Mouse (Mus musculus) left cerebral cortex, postnatal 14 days (tissue): ENCODE results near the gene Reps2. TPM values are rescaled to one million over a fixed set of nuclear protein-coding genes. Genes with fewer than 3 reads are reported as not detected.
A peak's percentile ranks its signal among the peaks of the same experiment; 100 is the strongest.

Experiments
- DNase-seq, 2 experiments: peaks; one replicate each; pipeline ENCODE4 v3.0.0; 2021 to 2022; ENCODE audit warnings: low spot score in 2 of 2, mixed read lengths in 1 of 2
- intact Hi-C: fragments of 180-260 bp; cut with DNase I; formaldehyde crosslinking; loops from one replicate; pipeline ENCODE4 v1.15.1; 2025
- total RNA-seq, 2 experiments: library from RNA; stranded (reverse); gene quantifications; 2 replicates each; pipeline ENCODE4 v1.2.3; 2021

Gene Reps2
- total RNA-seq, 2 experiments from 2014 or later: 109 to 123 TPM

- intact Hi-C loops: no loop called here
These were observed 123.1 kb downstream of the Reps2 start for GRCm38 (mm10) chrX:162520374-162520773.

GRCm38 (mm10) chrX:162510426-162510980 lies 132.9 kb downstream of the Reps2 start:
- intact Hi-C loops: loop anchor here (10.0 kb wide), 2 partner anchors 224 to 254 kb away; partner anchors contain the start of gene Rbbp7
- DNase-seq: peak; percentile 7 to 54

More at GRCm38 (mm10) chrX:162520374-162520773, 123.1 kb downstream of the Reps2 start:
- no peak for DNase-seq

- DNase-seq: no peak
- intact Hi-C loops: no loop called here
These were observed 138.3 kb downstream of the Reps2 start for GRCm38 (mm10) chrX:162505186-162505585.

GRCm38 (mm10) chrX:162503436-162503835 lies 140.0 kb downstream of the Reps2 start:
- DNase-seq: peak; percentile 42 to 70
- intact Hi-C loops: no loop called here

- intact Hi-C loops: no loop called here
- no peak for DNase-seq
These were observed 142.5 kb downstream of the Reps2 start for GRCm38 (mm10) chrX:162500962-162501361.

- DNase-seq: peak in 1 of 2 experiments; percentile 13
- intact Hi-C loops: no loop called here
These were observed 147.0 kb downstream of the Reps2 start for GRCm38 (mm10) chrX:162496485-162496884.

- DNase-seq: no peak
- intact Hi-C loops: no loop called here
These were observed 154.8 kb downstream of the Reps2 start for GRCm38 (mm10) chrX:162488630-162489029.

- DNase-seq: no peak
- intact Hi-C loops: no loop called here
These were observed 155.7 kb downstream of the Reps2 start for GRCm38 (mm10) chrX:162487734-162488133.

GRCm38 (mm10) chrX:162470213-162470612 lies 173.2 kb downstream of the Reps2 start:
- DNase-seq: no peak
- intact Hi-C loops: no loop called here

GRCm38 (mm10) chrX:162462156-162462555 lies 181.3 kb downstream of the Reps2 start:
- intact Hi-C loops: no loop called here
- peak; percentile 68 to 84 for DNase-seq

GRCm38 (mm10) chrX:162456445-162456844 lies 187.0 kb downstream of the Reps2 start:
- DNase-seq: no peak
- intact Hi-C loops: no loop called here

- intact Hi-C loops: no loop called here
- no peak for DNase-seq
These were observed 188.1 kb downstream of the Reps2 start for GRCm38 (mm10) chrX:162455364-162455763.

GRCm38 (mm10) chrX:162453821-162454402 lies 189.5 kb downstream of the Reps2 start:
- intact Hi-C loops: no loop called here

GRCm38 (mm10) chrX:162452642-162453041 lies 190.8 kb downstream of the Reps2 start:
- no peak for DNase-seq
- intact Hi-C loops: no loop called here

More at GRCm38 (mm10) chrX:162453821-162454402, 189.5 kb downstream of the Reps2 start:
- DNase-seq: no peak

GRCm38 (mm10) chrX:162447974-162448373 lies 195.5 kb downstream of the Reps2 start:
- intact Hi-C loops: no loop called here
- DNase-seq: no peak

GRCm38 (mm10) chrX:162446678-162447318 lies 196.7 kb downstream of the Reps2 start:
- DNase-seq: no peak
- intact Hi-C loops: no loop called here

- DNase-seq: no peak
- intact Hi-C loops: no loop called here
These were observed 200.1 kb downstream of the Reps2 start for GRCm38 (mm10) chrX:162443387-162443786.

GRCm38 (mm10) chrX:162442970-162443369 lies 200.5 kb downstream of the Reps2 start:
- intact Hi-C loops: no loop called here
- no peak for DNase-seq

- intact Hi-C loops: no loop called here
- DNase-seq: no peak
These were observed 210.5 kb downstream of the Reps2 start for GRCm38 (mm10) chrX:162432776-162433543.

GRCm38 (mm10) chrX:162427698-162428097 lies 215.8 kb downstream of the Reps2 start:
- intact Hi-C loops: no loop called here
- no peak for DNase-seq
